ENCODE assay signal across 23 mouse cellular contexts in genomic region chr2:134952088-134952487, GRCm38 (mm10).
A peak's percentile ranks its signal among the peaks of the same experiment; 100 is the strongest.
DNase-seq lines count a peak whose midpoint lies in the region; ATAC-seq and TF ChIP-seq lines count a peak whose summit lies in the region.
"Had no signal": no experiment of that assay in that cellular context is flagged by ENCODE, and none has a peak within 500 bp of the region (broad histone marks: within the 10 kb centered on the region; RNA-seq: fewer than 3 reads in every experiment).

No protein-coding gene starts in this region.

- TF ChIP-seq CTCF in liver, postnatal 0 days (IDR thresholded peaks at IDR 0.05; ENCODE audit: low read depth), result no peak

- H3K27me3 ChIP-seq in liver, embryonic 11.5 days (replicated peaks; ENCODE audit: control insufficient read depth, insufficient read depth, low read length), result no peaks in the 10 kb centered on the region
- H3K27me3 ChIP-seq in liver, postnatal 0 days (ENCODE audit: insufficient read depth, low read length), result no peaks in the 10 kb centered on the region
- H3K27me3 ChIP-seq: embryonic facial prominence, embryonic 13.5 days; forebrain, embryonic 12.5 days; heart, embryonic 15.5 days; hindbrain, embryonic 12.5 days had no signal

- ATAC-seq in liver, embryonic 11.5 days (replicated peaks; ENCODE audit: low FRiP score), result 0 out of 2 replicates have a peak, but pooled peaks have one; percentile 34
- ATAC-seq in liver, postnatal 0 days, result no peak
- ATAC-seq: CD4-positive, CD25-positive, alpha-beta regulatory T cell, adult 4 months; forebrain, embryonic 16.5 days; hindbrain, embryonic 16.5 days; inflammation-experienced regulatory T-cells, adult 6 months had no signal

- H3K9ac ChIP-seq in liver, embryonic 11.5 days (ENCODE audit: low read depth, low read length), result no peak overlapping the region
- H3K9ac ChIP-seq in liver, postnatal 0 days (replicated peaks), result no peak overlapping the region
- H3K9ac ChIP-seq: embryonic facial prominence, embryonic 13.5 days; forebrain, embryonic 12.5 days; heart, embryonic 15.5 days; hindbrain, embryonic 12.5 days had no signal

- intact Hi-C loops in heart, postnatal 36 days (cut with DNase I), result no loop called here

- H3K27ac ChIP-seq in liver, embryonic 11.5 days (ENCODE audit: low read depth, low read length), result no peak overlapping the region
- no peak overlapping the region for H3K27ac ChIP-seq in liver, postnatal 0 days (ENCODE audit: low read depth)
- H3K27ac ChIP-seq: embryonic facial prominence, embryonic 13.5 days; forebrain, embryonic 12.5 days; heart, embryonic 10.5 days; heart, embryonic 15.5 days; hindbrain, embryonic 12.5 days had no signal

- no peak overlapping the region for H3K4me2 ChIP-seq in liver, embryonic 11.5 days
- H3K4me2 ChIP-seq in liver, postnatal 0 days (ENCODE audit: low read depth, low read length), result no peak overlapping the region
- H3K4me2 ChIP-seq: embryonic facial prominence, embryonic 13.5 days; forebrain, embryonic 12.5 days; heart, embryonic 15.5 days; hindbrain, embryonic 12.5 days had no signal

- peak; percentile 47 to 75 for DNase-seq in adrenal gland, adult (ENCODE audit: inconsistent age in 2 of 2, low spot score in 1 of 2)
- no peak for DNase-seq in adrenal gland, postnatal 10 days
- peak; percentile 16 to 66 for DNase-seq in heart, adult 9 months (ENCODE audit: low spot score in 2 of 2)
- no peak for DNase-seq in heart, postnatal 36 days
- no peak for DNase-seq in liver, embryonic 11.5 days (ENCODE audit: low spot score)
- no peak for DNase-seq in liver, postnatal 0 days
- DNase-seq in telencephalon, adult 2 months (ENCODE audit: low read depth, low spot score), result peak; percentile 44
- DNase-seq in MN1 (ENCODE audit: low spot score), result no peak
- DNase-seq: adrenal gland, postnatal 25 days; B cell, adult 2 months; cerebellum, adult 11 months; cerebellum, adult 8-10 months; gastrocnemius, postnatal 10 days had no signal

- H3K9me3 ChIP-seq in liver, embryonic 11.5 days (ENCODE audit: control insufficient read depth, low read length), result no peaks in the 10 kb centered on the region
- H3K9me3 ChIP-seq in liver, postnatal 0 days (ENCODE audit: low read length), result no peaks in the 10 kb centered on the region
- H3K9me3 ChIP-seq: embryonic facial prominence, embryonic 13.5 days; forebrain, embryonic 12.5 days; G1E; heart, embryonic 10.5 days; heart, embryonic 15.5 days; hindbrain, embryonic 12.5 days had no signal

- WGBS in liver, embryonic 11.5 days, result 56% methylated on average over 5 of the region's 5 CpGs
- 34% methylated on average over 5 of the region's 5 CpGs for WGBS in liver, postnatal 0 days (ENCODE audit: insufficient replicate concordance)

- H3K4me1 ChIP-seq in liver, embryonic 11.5 days (replicated peaks; ENCODE audit: control insufficient read depth, insufficient read depth, low read length), result no peaks in the 10 kb centered on the region
- no peaks in the 10 kb centered on the region for H3K4me1 ChIP-seq in liver, postnatal 0 days (ENCODE audit: insufficient read depth)
- H3K4me1 ChIP-seq: embryonic facial prominence, embryonic 13.5 days; forebrain, embryonic 12.5 days; heart, embryonic 10.5 days; hindbrain, embryonic 12.5 days had no signal

- H3K36me3 ChIP-seq in liver, embryonic 11.5 days (ENCODE audit: control insufficient read depth, insufficient read depth, low read length), result no peaks in the 10 kb centered on the region
- H3K36me3 ChIP-seq in liver, postnatal 0 days (replicated peaks; ENCODE audit: insufficient read depth, low read length), result no peaks in the 10 kb centered on the region
- H3K36me3 ChIP-seq: embryonic facial prominence, embryonic 13.5 days; forebrain, embryonic 12.5 days; G1E; heart, embryonic 10.5 days; heart, embryonic 15.5 days; hindbrain, embryonic 12.5 days had no signal

- H3K4me3 ChIP-seq in liver, embryonic 11.5 days (ENCODE audit: low read depth, low read length), result no peak overlapping the region
- no peak overlapping the region for H3K4me3 ChIP-seq in liver, postnatal 0 days (ENCODE audit: low read depth, low read length)
- H3K4me3 ChIP-seq: embryonic facial prominence, embryonic 13.5 days; forebrain, embryonic 12.5 days; heart, embryonic 10.5 days; heart, embryonic 15.5 days; hindbrain, embryonic 12.5 days had no signal

- TF ChIP-seq EP300 in liver, postnatal 0 days (IDR thresholded peaks at IDR 0.05; ENCODE audit: low read depth), result no peak

Comparison
In these comparisons a context has a peak if more than half of its experiments do, and no peak if none do; other contexts are left out.
1. DNase-seq: peak in adrenal gland, adult (2 of 2), heart, adult 9 months (2 of 2) and telencephalon, adult 2 months (single experiment); none in adrenal gland, postnatal 10 days (single experiment), heart, postnatal 36 days (0 of 2), liver, embryonic 11.5 days (single experiment), liver, postnatal 0 days (single experiment) and MN1 (single experiment).